Mouse (Mus musculus): ENCODE results near the gene Rnf166.

Gene Rnf166

DNA sequence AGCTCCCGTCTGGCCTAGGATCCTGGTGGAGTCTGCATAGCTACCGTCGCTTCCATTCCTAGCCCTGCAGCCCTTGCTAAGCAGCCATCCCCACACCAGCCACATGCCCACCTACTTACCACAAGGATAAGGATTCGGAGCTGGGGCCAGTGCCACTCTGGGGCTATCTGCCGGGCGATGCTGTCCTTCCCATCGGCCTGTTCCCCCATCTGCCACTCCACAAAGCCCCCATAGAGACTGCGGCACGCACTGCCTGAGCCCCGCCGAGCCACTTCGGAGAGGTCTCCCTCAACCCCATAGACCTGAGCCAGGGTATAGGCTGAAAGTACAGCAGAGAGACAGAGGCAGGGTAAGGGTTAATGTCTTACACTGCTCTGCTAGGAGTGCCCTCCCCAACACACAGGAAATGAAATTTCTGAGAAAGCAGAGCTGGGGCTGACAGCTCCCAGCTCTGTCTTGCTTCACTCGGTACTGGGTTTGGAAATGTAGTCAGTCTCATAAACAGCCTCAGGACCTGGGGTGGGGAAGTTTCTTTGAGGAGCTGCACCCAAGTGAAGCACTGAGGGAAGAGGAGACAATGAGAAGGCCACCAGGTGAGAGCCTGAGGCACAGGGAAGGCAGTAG, 38.0 kb downstream of the Rnf166 start:
- no peak for DNase-seq (ENCODE audit: low spot score)

DNA sequence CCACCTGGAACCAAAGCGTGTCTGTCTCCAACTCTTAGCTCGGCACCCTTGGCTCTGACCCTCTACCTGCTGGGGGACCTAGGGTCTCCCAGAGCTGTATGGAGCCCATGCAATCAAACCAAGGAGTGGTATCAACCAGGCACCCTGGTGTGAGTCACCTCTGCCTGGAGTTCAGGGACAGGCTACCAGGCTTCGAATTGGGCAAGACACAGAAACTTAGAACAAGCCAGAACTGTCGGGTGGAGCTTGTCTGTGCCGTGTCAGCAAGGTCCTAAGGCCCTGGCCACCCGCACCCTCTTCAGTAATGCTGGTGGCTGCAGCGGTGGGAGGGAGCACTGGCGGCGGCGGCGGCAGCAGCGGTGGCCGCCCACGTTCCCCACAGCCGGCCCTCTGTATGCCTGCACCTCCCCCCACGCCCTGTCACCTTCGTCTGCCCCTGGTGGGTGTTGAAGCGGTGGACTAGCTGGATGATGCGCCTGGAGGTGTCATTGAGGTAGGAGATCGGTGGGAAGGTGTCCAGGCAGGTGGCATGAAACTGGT, 39.2 kb downstream of the Rnf166 start:
- no peak for DNase-seq (ENCODE audit: low spot score)

DNA sequence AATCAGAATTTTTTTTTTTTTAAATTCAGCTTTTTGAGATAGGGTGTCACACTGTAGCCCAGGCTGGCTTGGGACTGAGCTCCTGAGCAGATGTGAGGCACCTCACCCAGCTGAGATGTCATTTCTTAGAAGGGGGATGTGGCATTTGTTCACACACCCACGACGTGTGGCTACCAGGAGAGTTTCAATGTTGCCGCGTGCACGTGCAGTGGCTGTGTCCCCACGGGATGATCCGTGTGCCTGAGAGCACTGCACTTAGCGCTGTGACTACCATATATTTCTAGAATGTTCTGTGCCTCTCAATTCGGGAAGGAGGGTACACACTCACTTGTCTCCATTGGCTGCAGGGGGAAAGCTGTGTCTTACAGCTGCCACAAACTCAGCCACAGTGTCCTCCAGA, 39.7 kb downstream of the Rnf166 start:
- no peak for DNase-seq (ENCODE audit: low spot score)

DNA sequence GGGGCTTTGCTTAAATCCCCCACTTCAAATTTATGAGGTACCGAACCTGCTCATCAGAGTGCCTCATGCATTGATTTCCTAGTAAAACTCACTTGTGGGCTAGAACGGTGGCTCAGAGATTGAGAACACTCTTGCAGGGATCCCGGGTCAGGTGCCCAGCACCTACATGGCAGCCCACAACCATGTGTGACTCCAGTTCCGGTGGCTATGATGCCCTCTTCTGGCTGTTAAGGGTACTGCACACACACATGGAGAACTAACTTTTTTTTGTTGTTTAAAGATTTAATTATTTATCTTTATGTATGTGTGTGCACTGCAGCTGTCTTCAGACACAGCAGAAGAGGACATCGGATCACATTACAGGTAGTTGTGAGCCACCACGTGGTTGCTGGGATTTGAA, 40.5 kb downstream of the Rnf166 start:
- no peak for DNase-seq (ENCODE audit: low spot score)

DNA sequence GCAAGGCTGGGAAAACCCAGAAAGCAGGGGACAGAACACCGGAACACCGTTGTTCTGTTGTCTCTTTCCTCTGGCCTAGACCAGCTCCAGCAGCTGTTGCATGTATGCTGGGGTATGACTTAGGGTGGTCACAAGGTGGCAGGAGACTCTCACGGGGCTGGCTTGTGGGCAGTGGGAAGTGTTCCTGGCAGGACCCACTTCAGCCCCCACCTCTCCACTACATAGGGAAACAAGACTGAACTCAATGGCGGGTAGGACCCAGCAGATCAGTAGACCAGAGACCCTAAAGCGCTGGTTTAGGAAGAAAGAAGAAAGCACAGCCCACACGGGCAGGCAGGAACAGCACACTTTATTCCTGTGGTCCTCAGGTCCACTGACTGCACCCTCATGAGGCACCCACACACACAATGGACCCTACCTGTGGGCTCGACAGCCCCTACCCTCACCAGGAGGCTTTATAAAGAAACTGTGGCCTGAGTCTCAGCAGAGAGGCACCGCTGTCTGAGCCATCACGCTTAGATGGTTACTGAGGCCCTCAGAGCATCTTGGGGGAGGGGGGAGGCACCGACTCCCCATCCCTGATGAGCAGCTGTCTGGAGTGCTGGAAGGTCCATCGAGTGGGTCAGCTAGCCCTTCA, 42.5 kb downstream of the Rnf166 start:
- no peak for DNase-seq (ENCODE audit: low spot score)

DNA sequence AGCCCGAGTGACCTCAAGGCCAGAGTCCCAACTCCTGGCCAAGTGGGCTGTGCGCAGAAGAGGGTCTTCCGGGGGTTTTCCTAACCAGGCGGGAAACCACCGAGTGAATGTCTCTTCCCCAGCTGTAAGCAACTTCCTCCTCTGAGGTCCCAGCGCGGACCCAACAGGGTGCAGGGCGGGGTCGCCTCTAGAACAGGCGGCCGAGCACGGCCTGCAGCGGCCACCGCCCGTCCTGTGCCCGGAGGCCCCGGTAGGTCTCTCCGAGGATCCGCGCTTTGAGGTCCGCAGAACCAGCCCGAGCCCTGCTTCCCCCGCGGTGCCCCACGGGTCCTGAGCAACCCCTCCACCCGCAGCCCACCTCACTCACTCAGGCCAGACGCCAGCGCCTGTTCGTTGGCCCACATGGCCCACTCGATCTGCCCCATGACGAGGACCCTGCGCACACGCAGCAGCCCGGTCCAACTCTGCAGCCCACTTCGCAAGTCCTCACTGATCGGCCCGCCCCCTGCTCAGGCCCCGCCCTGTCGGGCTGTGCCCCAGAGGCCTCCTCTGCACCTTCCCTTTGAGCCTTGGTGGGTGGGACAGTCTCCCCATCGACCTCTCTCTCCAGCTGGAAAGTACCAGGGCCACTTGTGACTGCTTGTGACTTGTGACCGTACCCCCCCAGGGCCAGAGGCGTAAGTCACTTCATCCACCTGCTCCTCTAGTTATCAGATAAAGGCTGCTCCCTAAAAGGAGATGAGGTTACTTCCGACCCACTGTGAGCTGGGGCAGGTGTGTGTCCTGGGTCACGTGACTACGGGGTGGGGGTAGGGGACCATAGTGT, 43.2 kb downstream of the Rnf166 start, which contains the start of gene Cyba:
Cyba (minus strand) TSS at position 488 of the 826 bp plus-strand sequence.
- no peak for DNase-seq (ENCODE audit: low spot score)

DNA sequence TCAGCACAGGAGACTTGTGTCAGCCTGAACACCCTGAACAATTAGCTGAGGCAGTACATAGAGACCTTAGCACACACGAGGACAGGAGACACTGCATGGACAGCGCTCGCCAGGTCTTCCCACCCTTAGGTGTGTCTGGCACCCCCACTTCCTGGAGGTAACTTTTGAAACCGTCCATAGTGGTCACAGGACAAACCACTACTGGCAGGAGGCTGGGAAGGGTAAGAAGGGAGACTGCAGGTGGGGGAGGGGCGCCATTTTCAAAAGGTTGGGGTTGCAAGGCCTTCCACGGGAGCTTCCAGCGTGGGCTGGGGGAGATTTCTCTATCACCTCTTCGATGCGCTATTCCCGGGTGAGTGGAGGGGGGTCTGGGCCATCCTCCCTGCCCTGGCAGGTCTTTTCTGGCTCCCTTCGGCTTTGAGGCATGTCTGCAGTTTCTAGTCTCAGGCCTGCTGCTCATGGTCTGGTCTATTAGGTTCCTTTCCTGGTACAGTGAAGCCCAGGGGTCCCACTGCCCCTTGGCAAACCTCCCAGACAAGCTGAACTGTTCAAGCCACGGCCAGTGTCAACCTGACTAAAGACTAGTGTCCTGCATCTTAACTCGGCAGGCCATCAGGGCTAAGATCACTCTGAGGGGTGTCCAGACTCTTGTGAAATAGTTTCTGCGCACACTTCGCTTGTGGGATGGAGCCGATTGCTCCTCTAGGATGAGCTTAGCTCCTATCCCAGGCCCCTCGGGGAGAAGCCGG, 44.0 kb downstream of the Rnf166 start:
- DNase-seq (ENCODE audit: low spot score) = no peak

DNA sequence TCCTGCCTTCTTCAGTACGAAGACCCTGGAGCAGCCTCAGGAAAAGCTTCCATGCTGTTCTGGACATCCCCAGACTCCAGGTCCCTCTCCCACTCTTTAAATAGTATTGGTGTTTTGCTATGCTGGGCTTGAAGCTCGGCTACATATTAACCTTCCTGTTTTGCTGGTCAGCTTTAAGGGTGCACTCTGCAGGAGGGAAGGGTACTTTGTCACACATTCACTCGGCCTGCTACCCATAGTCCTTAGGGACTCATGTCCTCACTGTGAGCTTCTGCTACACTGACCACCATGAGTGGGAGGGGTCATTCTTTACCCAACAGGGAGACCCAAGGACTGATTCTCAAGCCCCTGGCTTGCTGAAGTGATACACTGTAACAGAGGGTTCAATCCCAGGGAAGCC, 45.2 kb downstream of the Rnf166 start:
- no peak for DNase-seq (ENCODE audit: low spot score)

DNA sequence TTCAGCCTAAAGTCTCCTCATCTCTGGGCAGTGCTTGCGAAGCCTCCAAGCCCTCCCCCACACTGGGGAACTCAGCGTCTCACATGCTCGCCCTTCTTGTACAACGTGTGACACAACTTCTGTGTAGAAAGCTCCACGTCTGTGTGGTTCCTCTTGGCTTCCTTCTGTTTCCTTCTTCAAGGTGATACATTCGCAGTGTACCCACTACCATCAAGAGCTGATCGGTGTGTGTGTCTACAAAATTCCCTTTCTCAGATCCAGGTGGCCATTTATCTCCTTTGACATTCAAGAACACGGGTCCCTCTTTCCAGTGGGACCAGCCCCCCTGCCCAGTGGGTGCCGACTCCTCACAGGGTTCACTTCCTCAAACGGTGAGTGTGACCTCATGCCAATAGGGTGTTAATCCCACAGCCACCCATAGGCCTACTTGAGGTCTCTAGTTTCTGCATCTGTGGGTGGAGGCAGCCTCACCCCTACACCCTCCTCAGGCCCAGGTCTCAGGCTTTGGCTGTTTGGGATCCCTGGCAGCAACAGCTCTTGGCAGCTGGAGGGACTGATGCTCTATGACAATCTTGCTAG, 45.7 kb downstream of the Rnf166 start:
- DNase-seq (ENCODE audit: low spot score) = no peak

DNA sequence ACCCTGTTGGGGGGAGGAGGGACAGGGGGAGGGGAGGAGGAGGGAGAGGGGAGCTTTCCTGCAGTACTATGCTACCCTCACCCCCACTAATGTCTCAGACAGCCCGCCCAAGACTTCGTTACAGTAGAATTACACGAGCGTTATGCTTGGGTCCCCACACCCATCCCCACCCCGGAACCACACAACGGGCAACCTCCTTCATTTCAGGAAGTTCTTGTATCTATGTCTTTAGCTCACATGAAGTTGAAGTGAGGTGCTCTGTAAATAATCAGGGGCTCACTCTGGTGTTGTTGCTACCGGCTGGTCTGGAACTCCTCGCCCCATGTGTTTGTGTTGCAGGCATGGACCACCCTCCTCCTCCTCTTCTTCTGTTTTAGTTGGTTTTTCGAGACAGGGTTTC, 47.7 kb downstream of the Rnf166 start:
- no peak for DNase-seq (ENCODE audit: low spot score)

DNA sequence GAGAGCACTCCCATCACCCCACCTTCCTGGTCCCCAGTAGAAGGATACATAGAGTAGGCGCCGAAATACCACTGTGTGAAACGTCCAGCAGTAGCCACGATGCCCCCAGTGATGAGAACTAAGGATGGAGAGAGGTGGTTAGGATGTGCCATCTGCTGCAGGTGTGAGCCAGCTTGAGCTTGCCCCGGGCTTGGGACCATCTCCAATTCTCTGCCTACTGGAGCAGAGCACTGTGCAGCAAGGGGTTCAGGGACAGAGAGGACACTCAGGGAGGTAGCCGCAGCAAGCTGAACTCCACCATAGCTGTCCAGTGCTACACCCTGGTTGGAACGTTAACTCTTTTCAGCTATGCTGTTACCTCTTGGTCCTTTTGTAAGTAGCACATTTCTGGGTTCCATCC, 48.3 kb downstream of the Rnf166 start:
- DNase-seq (ENCODE audit: low spot score) = no peak

DNA sequence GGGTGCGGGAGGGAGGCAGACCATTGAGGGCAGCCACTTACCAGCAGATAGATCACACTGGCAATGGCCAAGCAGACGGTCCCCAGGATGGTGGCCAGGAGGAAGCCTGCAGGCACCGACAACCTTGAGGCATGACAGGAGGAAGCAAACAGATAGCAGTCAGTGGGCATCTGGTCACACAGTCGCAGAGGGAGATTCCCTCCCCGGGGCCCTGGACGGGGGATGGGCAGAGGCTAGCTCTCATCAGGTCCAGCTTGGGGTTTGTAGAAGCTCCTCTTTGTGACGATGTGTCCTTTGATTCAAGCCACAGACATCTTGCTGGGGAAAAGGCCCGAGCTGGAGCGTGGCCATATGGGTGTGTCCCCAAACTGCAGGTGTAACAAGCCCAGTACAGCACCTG, 49.7 kb downstream of the Rnf166 start:
- DNase-seq (ENCODE audit: low spot score) = no peak

DNA sequence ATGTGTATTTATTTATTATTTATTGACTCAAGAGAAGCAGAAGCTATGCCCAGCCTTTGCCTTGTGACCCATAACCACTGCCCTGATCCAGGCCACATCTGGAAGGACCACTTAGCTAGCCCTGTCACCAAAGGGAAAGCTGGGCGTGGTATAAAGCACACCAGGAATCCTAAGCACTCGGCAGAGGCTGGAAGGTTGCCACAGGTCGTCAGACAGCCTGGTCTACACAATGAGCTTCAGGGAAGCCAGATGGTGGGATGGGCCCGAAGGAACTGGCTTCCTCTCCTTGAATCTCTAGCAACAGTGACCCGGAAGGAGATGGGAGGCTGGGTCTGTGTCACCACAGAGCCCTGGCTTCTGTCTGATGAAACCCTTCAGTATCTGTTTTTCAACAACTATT, 52.2 kb downstream of the Rnf166 start:
- no peak for DNase-seq (ENCODE audit: low spot score)

DNA sequence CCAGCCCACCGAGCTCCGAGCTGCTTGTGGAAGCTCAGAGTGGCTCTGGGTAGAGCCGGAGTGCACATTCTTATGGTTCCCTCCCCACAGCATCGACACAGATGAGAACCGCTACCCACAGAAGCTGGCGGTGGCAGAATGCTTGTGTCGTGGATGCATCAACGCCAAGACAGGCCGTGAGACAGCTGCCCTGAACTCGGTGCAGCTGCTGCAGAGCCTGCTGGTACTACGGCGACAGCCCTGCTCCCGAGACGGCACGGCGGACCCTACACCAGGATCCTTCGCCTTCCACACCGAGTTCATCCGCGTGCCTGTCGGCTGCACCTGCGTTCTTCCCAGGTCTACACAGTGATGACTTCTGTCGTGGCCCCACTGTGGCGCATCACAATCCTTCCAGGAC, 52.6 kb downstream of the Rnf166 start:
- DNase-seq (ENCODE audit: low spot score) = no peak

DNA sequence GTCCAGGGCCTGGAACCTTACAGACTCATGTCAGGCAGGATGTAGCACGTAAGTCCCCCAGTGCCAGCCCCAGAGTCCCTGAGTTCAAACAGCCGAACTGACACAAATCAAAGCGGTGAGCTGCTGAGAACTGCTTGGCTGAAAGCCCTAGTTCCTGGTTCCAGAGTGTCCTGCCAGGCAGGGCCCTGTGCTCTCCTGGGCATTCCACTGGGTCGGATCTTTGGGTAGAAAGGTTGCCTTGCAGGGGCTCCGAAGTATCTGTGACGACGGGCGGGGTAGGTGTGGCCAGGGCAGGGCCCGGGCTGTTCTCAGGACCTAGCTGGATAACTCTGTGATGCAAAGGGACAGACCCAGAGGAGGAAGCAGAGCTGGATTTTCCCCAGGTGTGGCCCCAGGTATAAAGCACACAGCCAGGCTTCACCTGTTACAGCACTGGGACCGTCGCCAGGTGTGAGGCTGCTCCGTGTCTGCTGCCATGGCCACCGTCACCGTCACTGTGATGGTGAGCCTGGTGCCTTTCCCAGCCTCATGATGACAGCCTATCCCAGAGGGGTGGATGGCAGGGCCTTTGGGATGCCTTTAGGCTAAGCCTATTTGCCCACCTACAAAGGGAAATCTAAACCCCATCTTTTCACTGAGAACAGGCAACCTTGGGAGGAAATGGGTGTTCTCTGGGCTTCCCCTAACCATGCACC, 54.3 kb downstream of the Rnf166 start, which contains the start of gene Il17c:
Il17c (plus strand) TSS at position 645 of the 695 bp plus-strand sequence.
- DNase-seq (ENCODE audit: low spot score) = no peak

DNA sequence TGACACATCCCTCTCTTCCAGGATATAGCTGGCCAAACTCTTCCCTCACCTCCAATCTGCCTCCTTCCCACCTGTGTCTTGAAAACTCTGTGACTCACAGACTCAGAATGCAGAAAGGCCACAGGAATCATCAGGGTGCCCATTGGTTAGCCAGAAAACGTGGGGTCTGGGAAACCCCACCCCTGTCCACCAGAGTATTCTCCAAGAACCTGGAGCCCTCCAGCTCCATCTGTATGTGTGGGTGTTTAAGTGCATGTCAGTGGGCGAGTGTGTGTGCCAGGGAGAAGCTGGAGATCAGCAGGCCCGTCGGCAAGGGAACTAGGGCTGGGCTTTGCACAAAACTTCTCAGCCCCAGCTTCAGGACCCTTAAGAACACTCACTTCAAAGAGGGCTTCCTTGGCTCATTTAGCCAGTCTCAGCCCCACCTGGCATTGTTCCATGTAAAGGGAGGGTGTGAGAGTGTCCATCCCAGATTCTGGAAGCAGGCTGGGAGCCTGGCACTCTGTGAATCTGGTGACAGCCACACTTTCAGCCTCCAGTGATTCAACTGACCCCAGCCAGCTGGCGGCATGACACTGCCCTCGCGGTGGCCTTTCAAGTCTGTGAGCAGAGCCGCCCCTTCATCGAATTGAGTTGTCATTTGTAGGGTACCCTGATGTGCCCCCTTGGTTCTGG, 55.8 kb downstream of the Rnf166 start:
- peak; percentile 51 for DNase-seq (ENCODE audit: low spot score)
